Mouse (Mus musculus) limb, embryonic 11.5 days (tissue): ENCODE measurements at regions not wholly inside any gene's neighbourhood (a gene's known extent, or its start where the extent isn't known, plus 50 kb on each side); places are given as distances from the start of the nearest gene placed in this dataset.

Source experiments
- ATAC-seq: fragments of 200-750 bp; cut with Nextera tagmentation; 2 replicates; pipeline ENCODE4 v1.8.0; 2017; ENCODE audit warnings: low read depth; ENCODE audit not compliant: insufficient number of reproducible peaks, low FRiP score, low TSS enrichment
- DNase-seq: peaks from one replicate; pipeline ENCODE4 v3.0.0-alpha.2; 2015; ENCODE audit warnings: low spot score
- H3K27ac ChIP-seq: fragments of 300-500 bp; sonication (generic); replicated peaks from 2 replicates; pipeline ENCODE4 v1.5.1; 2014; ENCODE audit warnings: low read depth, mild to moderate bottlenecking, low read length
- H3K27me3 ChIP-seq: fragments of 300-500 bp; sonication (generic); 2 replicates; pipeline ENCODE4 v1.6.1; 2014; ENCODE audit warnings: mild to moderate bottlenecking, low read length, mixed read lengths; ENCODE audit not compliant: control insufficient read depth, insufficient read depth
- H3K36me3 ChIP-seq: fragments of 300-500 bp; sonication (generic); 2 replicates; pipeline ENCODE4 v1.6.1; 2014; ENCODE audit warnings: mild to moderate bottlenecking, low read length, moderate library complexity, mixed read lengths; ENCODE audit not compliant: control insufficient read depth, insufficient read depth
- H3K4me1 ChIP-seq: fragments of 300-500 bp; sonication (generic); 2 replicates; pipeline ENCODE4 v1.6.1; 2014; ENCODE audit warnings: low read length, mixed read lengths; ENCODE audit not compliant: control insufficient read depth, insufficient read depth
- H3K4me2 ChIP-seq: fragments of 300-500 bp; sonication (generic); 2 replicates; pipeline ENCODE4 v1.6.1; 2014; ENCODE audit warnings: low read depth, mild to moderate bottlenecking, moderate library complexity; ENCODE audit not compliant: severe bottlenecking
- H3K4me3 ChIP-seq: fragments of 300-500 bp; sonication (generic); 2 replicates; pipeline ENCODE4 v1.5.1; 2014; ENCODE audit warnings: low read depth, low read length
- H3K9ac ChIP-seq: fragments of 300-500 bp; sonication (generic); 2 replicates; pipeline ENCODE4 v1.6.1; 2014; ENCODE audit warnings: mild to moderate bottlenecking, low read length
- H3K9me3 ChIP-seq: fragments of 300-500 bp; sonication (generic); 2 replicates; pipeline ENCODE4 v1.6.1; 2016; ENCODE audit warnings: low read length; ENCODE audit not compliant: control insufficient read depth
- WGBS: fragments of 180-500 bp; shearing (Covaris S2); extraction: QIAGEN DNeasy Blood & Tissue Kit; methylation state at CpG from one replicate; pipeline ENCODE4 v1.1.7; 2014; 5-methylcytosine and 5-hydroxymethylcytosine counted together

DNA sequence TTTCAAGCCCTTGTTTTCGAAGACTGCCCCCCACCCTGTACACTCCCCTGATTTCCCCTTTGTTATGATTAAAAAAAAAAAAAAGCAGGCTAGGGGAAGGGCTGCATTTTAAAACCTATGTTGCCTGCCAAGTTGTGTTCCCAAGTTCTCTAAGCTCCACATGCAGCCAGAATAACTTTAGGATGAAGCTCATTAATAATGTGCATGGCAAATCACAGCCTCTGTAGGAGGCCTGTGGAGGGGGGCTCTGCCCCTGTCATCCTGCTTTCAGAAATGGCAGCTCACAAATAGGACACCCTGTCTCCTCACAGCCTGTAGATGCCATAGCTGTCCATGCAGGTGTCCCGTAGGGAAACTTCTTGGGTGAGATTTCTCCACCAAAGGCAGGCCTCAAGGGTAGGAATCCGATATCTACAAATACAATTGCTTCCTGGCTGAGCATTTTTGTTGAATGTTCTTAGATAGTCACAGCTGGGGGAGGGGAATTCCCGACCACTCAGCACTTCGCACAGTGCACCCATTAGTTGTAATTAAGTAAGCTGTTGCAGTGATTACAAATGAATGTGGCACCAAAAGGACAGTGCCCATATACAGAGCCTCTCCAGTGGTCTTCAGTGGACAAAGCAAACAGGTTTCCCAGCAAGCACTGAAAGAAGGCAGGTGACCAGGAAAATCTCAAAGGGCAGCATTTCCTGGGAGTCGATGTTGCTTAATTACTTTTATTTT lies 389.1 kb upstream of the Klhl29 start:
- ATAC-seq (no peak), DNase-seq (no peak)
- no peak overlapping the region for H3K27ac ChIP-seq
- no peak overlapping the region for H3K4me3 ChIP-seq
- H3K4me1 ChIP-seq = no peaks in the 10 kb centered on the region
- H3K9me3 ChIP-seq = no peaks in the 10 kb centered on the region
- no peaks in the 10 kb centered on the region for H3K27me3 ChIP-seq
- 55% methylated on average over 6 of the region's 6 CpGs for WGBS
- no peak overlapping the region for H3K9ac ChIP-seq
- no peaks in the 10 kb centered on the region for H3K36me3 ChIP-seq
- H3K4me2 ChIP-seq = no peak overlapping the region

DNA sequence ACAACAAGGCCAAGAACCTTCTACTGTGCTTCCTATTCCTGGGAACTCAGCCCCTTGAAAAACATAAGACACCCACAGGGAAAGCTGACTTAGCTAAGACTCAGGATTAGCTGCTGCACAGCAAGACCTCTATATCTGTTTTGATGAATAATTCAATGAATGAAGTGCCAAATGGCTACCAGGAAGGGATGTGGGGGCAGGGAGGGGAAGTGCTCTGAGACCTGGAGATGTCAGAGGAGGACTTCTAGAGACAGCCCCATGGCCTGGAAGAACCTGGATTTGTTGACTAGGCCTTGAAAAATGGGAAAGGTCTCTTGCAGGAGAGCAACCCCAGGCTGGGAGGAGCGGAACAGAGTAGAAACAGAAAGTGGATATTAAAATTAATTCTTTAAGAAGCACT lies 388.5 kb upstream of the Klhl29 start:
- Histone ChIP-seq H3K9ac (no peak overlapping the region), H3K27ac (no peak overlapping the region), H3K9me3 (no peaks in the 10 kb centered on the region), H3K4me1 (no peaks in the 10 kb centered on the region), H3K4me3 (no peak overlapping the region), H3K27me3 (no peaks in the 10 kb centered on the region), H3K36me3 (no peaks in the 10 kb centered on the region), H3K4me2 (no peak overlapping the region)
- DNase-seq (no peak), ATAC-seq (no peak)
- 81% methylated on average over 1 of the region's 1 CpGs for WGBS

DNA sequence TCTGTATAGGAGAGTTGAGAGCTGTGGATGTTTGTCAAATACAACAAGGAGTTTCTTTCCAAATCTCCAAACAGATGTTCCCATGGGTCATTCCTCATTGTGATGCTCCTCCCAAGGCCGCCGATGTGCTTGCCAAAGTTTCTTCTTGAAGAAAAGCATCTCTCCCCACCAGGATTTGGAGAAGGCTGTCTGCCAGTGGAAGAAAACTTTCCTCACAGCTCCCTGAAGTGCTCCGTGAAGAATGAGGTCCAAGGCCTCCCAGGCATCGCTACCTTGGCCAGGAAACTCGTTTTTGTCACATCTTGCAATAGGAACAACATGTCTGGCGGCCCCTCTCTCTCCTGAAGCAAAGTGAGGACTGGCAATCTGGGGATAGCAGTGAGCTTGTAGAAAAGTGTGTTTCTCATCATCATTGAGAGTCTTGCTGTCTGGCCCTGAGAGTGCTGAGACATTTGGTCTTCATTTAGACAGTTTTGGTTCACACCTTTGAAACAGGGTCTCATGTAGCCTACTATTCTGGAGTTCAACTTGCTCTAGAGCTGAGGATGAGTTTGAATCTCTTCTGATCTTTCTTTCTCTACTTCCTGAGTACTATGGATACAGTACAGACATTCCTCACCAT lies 386.9 kb upstream of the Klhl29 start:
- no peaks in the 10 kb centered on the region for H3K36me3 ChIP-seq
- ATAC-seq = no peak
- no peak for DNase-seq
- H3K4me1 ChIP-seq = no peaks in the 10 kb centered on the region
- H3K27ac ChIP-seq = no peak overlapping the region
- H3K4me2 ChIP-seq = no peak overlapping the region
- 69% methylated on average over 6 of the region's 6 CpGs for WGBS
- H3K9me3 ChIP-seq = no peaks in the 10 kb centered on the region
- H3K27me3 ChIP-seq = no peaks in the 10 kb centered on the region
- no peak overlapping the region for H3K9ac ChIP-seq
- H3K4me3 ChIP-seq = no peak overlapping the region

DNA sequence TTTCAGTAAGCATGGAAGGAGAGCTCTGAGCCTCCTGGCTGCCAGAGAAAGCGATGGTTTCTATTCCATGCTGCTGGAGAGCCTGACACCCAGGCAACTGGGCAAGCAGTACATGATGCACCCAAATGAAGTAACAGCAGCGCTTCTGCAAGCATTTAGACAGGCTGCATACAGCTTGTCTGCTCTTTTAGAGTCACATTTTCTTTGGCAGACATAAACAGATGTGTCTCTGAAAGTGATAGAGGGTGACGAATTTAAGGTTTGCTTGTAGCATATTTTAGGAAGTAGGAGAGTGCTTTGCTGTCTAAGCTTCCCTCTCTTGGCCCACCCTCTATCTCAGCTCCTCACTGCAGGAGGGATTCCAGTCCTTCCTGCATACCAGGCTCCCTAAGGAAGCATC lies 384.0 kb upstream of the Klhl29 start:
- no peak overlapping the region for H3K4me3 ChIP-seq
- no peaks in the 10 kb centered on the region for H3K36me3 ChIP-seq
- H3K9ac ChIP-seq = no peak overlapping the region
- ATAC-seq (no peak), DNase-seq (no peak)
- no peaks in the 10 kb centered on the region for H3K9me3 ChIP-seq
- H3K27me3 ChIP-seq = no peaks in the 10 kb centered on the region
- no peaks in the 10 kb centered on the region for H3K4me1 ChIP-seq
- no peak overlapping the region for H3K4me2 ChIP-seq
- 62% methylated on average over 3 of the region's 3 CpGs for whole genome bisulfite sequencing
- H3K27ac ChIP-seq = no peak overlapping the region

DNA sequence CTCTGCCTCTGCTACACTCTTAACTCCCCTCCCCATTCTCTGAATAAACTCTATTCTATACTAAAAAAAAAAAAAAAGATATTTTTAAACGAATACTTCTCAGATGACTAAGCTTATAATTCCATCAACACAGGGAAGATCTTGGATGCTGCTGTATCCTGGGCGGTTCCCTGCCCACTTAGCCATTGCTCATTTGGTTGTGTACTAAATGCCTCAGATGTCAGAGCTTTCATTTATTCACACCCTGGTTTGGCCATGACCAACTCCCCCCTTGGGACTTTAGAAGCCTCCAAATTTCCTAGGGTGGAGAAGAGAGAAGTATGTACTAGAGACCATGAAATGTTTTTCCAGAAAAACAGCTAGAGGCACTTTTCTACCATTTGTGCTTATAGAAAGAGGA lies 382.3 kb upstream of the Klhl29 start:
- DNase-seq (no peak), ATAC-seq (no peak)
- H3K27me3 ChIP-seq = no peaks in the 10 kb centered on the region
- 82% methylated on average over 2 of the region's 2 CpGs for WGBS
- H3K4me3 ChIP-seq = no peak overlapping the region
- H3K9me3 ChIP-seq = no peaks in the 10 kb centered on the region
- H3K4me2 ChIP-seq = no peak overlapping the region
- H3K27ac ChIP-seq = no peak overlapping the region
- H3K4me1 ChIP-seq = no peaks in the 10 kb centered on the region
- no peak overlapping the region for H3K9ac ChIP-seq
- no peaks in the 10 kb centered on the region for H3K36me3 ChIP-seq

DNA sequence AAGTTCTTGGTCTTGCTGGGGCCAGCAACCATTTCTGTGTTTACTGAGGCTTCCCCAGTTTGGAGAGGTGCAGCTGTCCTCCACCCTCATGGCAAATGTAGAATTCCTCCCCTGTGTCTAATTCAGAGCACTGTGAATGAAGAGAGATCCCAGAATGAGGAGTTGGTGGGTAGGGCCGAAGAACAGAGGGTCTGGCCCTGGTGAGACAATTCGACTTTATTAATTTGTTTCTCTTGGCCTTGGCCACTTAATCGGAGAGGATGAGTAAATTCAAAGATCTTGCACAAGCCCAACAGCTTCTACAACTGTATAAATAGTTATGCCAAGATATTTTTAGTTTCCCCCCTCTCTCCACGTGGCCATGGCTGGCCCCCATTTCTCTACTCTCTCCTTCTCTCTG lies 381.9 kb upstream of the Klhl29 start:
- no peak for DNase-seq
- WGBS = 91% methylated on average over 4 of the region's 4 CpGs
- no peaks in the 10 kb centered on the region for H3K4me1 ChIP-seq
- no peak overlapping the region for H3K4me3 ChIP-seq
- H3K27ac ChIP-seq = no peak overlapping the region
- ATAC-seq = no peak
- no peak overlapping the region for H3K4me2 ChIP-seq
- H3K27me3 ChIP-seq = no peaks in the 10 kb centered on the region
- H3K9ac ChIP-seq = no peak overlapping the region
- H3K36me3 ChIP-seq = no peaks in the 10 kb centered on the region
- no peaks in the 10 kb centered on the region for H3K9me3 ChIP-seq

DNA sequence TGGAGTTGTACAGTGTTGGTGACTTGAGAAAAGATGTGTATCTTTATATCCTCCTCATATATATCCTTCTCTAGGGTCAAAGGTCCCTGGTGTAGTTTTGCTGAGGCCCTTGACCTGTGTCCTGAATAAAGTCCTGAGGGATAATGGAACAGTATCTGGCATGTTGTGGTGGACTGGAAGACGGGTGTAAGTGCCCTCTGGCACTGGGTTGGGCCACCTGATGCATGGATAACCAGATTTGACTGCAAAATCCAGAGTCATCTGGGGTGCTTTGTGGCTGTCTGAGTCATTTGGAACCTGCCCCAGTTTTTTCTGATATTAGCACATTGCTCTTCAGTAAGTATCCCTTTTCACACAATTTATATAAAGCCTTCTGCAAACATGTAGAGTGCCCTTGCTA lies 378.3 kb upstream of the Klhl29 start:
- ATAC-seq (no peak), DNase-seq (no peak)
- Histone ChIP-seq H3K4me3 (no peak overlapping the region), H3K4me1 (no peaks in the 10 kb centered on the region), H3K9ac (no peak overlapping the region), H3K36me3 (no peaks in the 10 kb centered on the region), H3K9me3 (no peaks in the 10 kb centered on the region), H3K4me2 (no peak overlapping the region), H3K27ac (no peak overlapping the region), H3K27me3 (no peaks in the 10 kb centered on the region)
- 83% methylated on average over 1 of the region's 1 CpGs for WGBS

DNA sequence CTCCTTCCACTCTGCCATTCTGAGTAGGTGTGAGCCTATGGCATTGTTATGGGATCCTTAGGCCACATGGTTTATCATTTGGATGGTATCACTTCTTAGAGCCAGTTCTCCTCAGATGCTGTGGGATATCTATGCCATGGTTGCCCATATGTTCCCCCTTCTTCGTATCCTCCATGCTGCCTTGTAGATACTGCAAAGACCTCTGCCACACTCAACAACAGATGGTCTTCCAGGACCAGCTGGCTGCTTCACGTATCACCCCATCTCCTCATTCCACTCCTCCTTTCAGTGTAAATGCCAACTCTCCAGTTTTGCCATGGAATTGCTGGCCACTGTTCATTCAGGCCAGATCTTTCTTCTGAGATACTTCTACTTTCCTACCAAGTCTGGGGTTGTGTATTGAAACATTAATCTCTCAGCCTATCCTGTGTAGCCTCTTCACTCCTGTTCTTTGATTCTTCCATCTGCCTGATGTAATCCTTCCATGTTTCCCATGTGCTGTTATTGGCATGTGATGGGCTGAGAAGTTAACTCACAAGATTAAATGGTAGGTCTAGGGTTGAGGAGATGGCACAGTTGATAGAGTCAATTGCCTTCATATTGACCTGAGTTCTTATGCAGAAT lies 368.7 kb upstream of the Klhl29 start:
- Histone ChIP-seq H3K27me3 (no peaks in the 10 kb centered on the region), H3K27ac (no peak overlapping the region), H3K4me3 (no peak overlapping the region), H3K9me3 (no peaks in the 10 kb centered on the region), H3K4me2 (no peak overlapping the region), H3K4me1 (no peaks in the 10 kb centered on the region), H3K9ac (no peak overlapping the region), H3K36me3 (no peaks in the 10 kb centered on the region)
- ATAC-seq = no peak
- no peak for DNase-seq
- 88% methylated on average over 2 of the region's 2 CpGs for WGBS
